Mouse (Mus musculus): Measurements from ENCODE around the gene Syt1. TPM values are rescaled to one million over a fixed set of nuclear protein-coding genes. Genes with fewer than 3 reads are reported as not detected.

The Syt1 gene
- polyA plus RNA-seq, 1 experiment from 2014 or later: 0.33 TPM

DNA sequence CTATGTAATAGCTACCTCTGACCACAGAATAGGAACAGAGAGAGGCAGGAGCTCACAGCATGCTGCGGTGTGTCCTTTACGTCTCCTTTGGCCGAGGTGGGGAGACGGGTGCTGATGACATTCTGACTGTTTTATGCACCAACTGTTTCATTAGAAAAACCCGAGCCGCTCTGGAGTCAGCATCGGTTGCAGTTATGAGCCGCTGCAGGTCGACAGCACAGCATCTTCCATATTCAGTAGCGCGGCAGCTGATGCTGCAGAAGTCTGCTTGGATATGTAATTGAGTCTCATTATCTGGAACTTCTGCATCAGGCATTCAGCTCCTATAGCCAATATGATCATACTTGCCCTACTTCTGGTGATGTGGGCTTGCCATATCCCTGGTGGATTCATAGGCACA lies 485.3 kb downstream of the Syt1 start:
- DNase-seq (ENCODE audit: low spot score) (no peak), ATAC-seq (replicated peaks; ENCODE audit: low FRiP score, low read depth) (no peak)
- TF ChIP-seq CTCF (IDR thresholded peaks at IDR 0.05; ENCODE audit: low read depth): no peak
- H3K36me3 ChIP-seq (ENCODE audit: insufficient read depth, low read length): no peaks in the 10 kb centered on the region
- H3K4me3 ChIP-seq (replicated peaks; ENCODE audit: low read depth, low read length): no peak overlapping the region
- no peak overlapping the region for H3K4me2 ChIP-seq (ENCODE audit: low read length)
- H3K27ac ChIP-seq: no peak overlapping the region
- no peak overlapping the region for H3K9ac ChIP-seq (ENCODE audit: low read depth, low read length)
- H3K4me1 ChIP-seq (replicated peaks; ENCODE audit: insufficient read depth, low read length): no peaks in the 10 kb centered on the region
- H3K9me3 ChIP-seq (replicated peaks; ENCODE audit: low read length): no peaks in the 10 kb centered on the region
- 89% methylated on average over 11 of the region's 11 CpGs for WGBS
- H3K27me3 ChIP-seq (ENCODE audit: insufficient read depth, low read length): no peaks in the 10 kb centered on the region

GRCm38 (mm10) chr10:108524306-108525029 lies 486.3 kb downstream of the Syt1 start:
- Histone ChIP-seq H3K4me3 (replicated peaks; ENCODE audit: low read depth, low read length) (no peak overlapping the region), H3K4me1 (replicated peaks; ENCODE audit: insufficient read depth, low read length) (no peaks in the 10 kb centered on the region), H3K36me3 (ENCODE audit: insufficient read depth, low read length) (no peaks in the 10 kb centered on the region), H3K27me3 (ENCODE audit: insufficient read depth, low read length) (no peaks in the 10 kb centered on the region), H3K4me2 (ENCODE audit: low read length) (no peak overlapping the region), H3K9me3 (replicated peaks; ENCODE audit: low read length) (no peaks in the 10 kb centered on the region), H3K27ac (no peak overlapping the region), H3K9ac (ENCODE audit: low read depth, low read length) (no peak overlapping the region)
- TF ChIP-seq CTCF (IDR thresholded peaks at IDR 0.05; ENCODE audit: low read depth): peak; percentile 62
- 60% methylated on average over 6 of the region's 6 CpGs for WGBS
- no peak for ATAC-seq (replicated peaks; ENCODE audit: low FRiP score, low read depth)
- DNase-seq (ENCODE audit: low spot score): peak; percentile 59

- ATAC-seq (replicated peaks; ENCODE audit: low FRiP score, low read depth) (no peak), DNase-seq (ENCODE audit: low spot score) (no peak)
- Histone ChIP-seq H3K27ac (no peak overlapping the region), H3K4me1 (replicated peaks; ENCODE audit: insufficient read depth, low read length) (no peaks in the 10 kb centered on the region), H3K4me3 (replicated peaks; ENCODE audit: low read depth, low read length) (no peak overlapping the region), H3K9ac (ENCODE audit: low read depth, low read length) (no peak overlapping the region), H3K4me2 (ENCODE audit: low read length) (no peak overlapping the region), H3K27me3 (ENCODE audit: insufficient read depth, low read length) (no peaks in the 10 kb centered on the region), H3K36me3 (ENCODE audit: insufficient read depth, low read length) (no peaks in the 10 kb centered on the region), H3K9me3 (replicated peaks; ENCODE audit: low read length) (no peaks in the 10 kb centered on the region)
- TF ChIP-seq CTCF (IDR thresholded peaks at IDR 0.05; ENCODE audit: low read depth): no peak
- 53% methylated on average over 6 of the region's 6 CpGs for WGBS
Observed at GRCm38 (mm10) chr10:108519156-108519555, 491.6 kb downstream of the Syt1 start.

DNA sequence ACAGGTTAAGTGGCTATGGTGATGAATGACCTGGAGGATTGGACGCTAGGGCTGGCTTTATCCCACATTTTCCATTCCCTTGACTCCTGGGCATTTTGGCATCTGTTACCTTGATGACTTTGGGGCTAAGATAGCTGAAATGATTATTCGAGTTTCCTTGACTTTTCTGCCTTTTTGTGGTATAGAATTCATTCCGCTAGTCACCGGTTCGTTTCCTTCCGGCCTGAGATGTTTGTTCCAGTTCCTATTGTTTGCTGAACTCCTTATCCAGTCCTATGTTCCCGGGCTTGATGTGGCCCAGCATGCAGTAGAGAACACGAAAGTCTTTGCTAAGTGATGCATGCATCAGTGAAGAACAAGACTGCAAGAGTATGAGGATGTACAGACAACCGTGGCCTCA lies 493.7 kb downstream of the Syt1 start:
- Histone ChIP-seq H3K9me3 (replicated peaks; ENCODE audit: low read length) (no peaks in the 10 kb centered on the region), H3K9ac (ENCODE audit: low read depth, low read length) (no peak overlapping the region), H3K27ac (no peak overlapping the region), H3K4me2 (ENCODE audit: low read length) (no peak overlapping the region), H3K4me3 (replicated peaks; ENCODE audit: low read depth, low read length) (no peak overlapping the region), H3K27me3 (ENCODE audit: insufficient read depth, low read length) (no peaks in the 10 kb centered on the region), H3K4me1 (replicated peaks; ENCODE audit: insufficient read depth, low read length) (no peaks in the 10 kb centered on the region), H3K36me3 (ENCODE audit: insufficient read depth, low read length) (no peaks in the 10 kb centered on the region)
- DNase-seq (ENCODE audit: low spot score): no peak
- 76% methylated on average over 9 of the region's 9 CpGs for WGBS
- no peak for TF ChIP-seq CTCF (IDR thresholded peaks at IDR 0.05; ENCODE audit: low read depth)
- no peak for ATAC-seq (replicated peaks; ENCODE audit: low FRiP score, low read depth)

- TF ChIP-seq CTCF (IDR thresholded peaks at IDR 0.05; ENCODE audit: low read depth): no peak
- ATAC-seq (replicated peaks; ENCODE audit: low FRiP score, low read depth): no peak
- no peak overlapping the region for H3K9ac ChIP-seq (ENCODE audit: low read depth, low read length)
- no peak for DNase-seq (ENCODE audit: low spot score)
- no peak overlapping the region for H3K4me3 ChIP-seq (replicated peaks; ENCODE audit: low read depth, low read length)
- no peak overlapping the region for H3K4me2 ChIP-seq (ENCODE audit: low read length)
- no peaks in the 10 kb centered on the region for H3K4me1 ChIP-seq (replicated peaks; ENCODE audit: insufficient read depth, low read length)
- 63% methylated on average over 7 of the region's 7 CpGs for WGBS
- no peaks in the 10 kb centered on the region for H3K27me3 ChIP-seq (ENCODE audit: insufficient read depth, low read length)
- H3K27ac ChIP-seq: no peak overlapping the region
- no peaks in the 10 kb centered on the region for H3K36me3 ChIP-seq (ENCODE audit: insufficient read depth, low read length)
- H3K9me3 ChIP-seq (replicated peaks; ENCODE audit: low read length): no peaks in the 10 kb centered on the region
Observed at GRCm38 (mm10) chr10:108514671-108515070, 496.1 kb downstream of the Syt1 start.

- Histone ChIP-seq H3K4me1 (replicated peaks; ENCODE audit: insufficient read depth, low read length) (no peaks in the 10 kb centered on the region), H3K4me2 (ENCODE audit: low read length) (no peak overlapping the region), H3K9me3 (replicated peaks; ENCODE audit: low read length) (no peaks in the 10 kb centered on the region), H3K27ac (no peak overlapping the region), H3K36me3 (ENCODE audit: insufficient read depth, low read length) (no peaks in the 10 kb centered on the region), H3K27me3 (ENCODE audit: insufficient read depth, low read length) (no peaks in the 10 kb centered on the region), H3K4me3 (replicated peaks; ENCODE audit: low read depth, low read length) (no peak overlapping the region), H3K9ac (ENCODE audit: low read depth, low read length) (no peak overlapping the region)
- 87% methylated on average over 3 of the region's 3 CpGs for WGBS
- DNase-seq (ENCODE audit: low spot score) (no peak), ATAC-seq (replicated peaks; ENCODE audit: low FRiP score, low read depth) (no peak)
- TF ChIP-seq CTCF (IDR thresholded peaks at IDR 0.05; ENCODE audit: low read depth): no peak
Observed at GRCm38 (mm10) chr10:108509579-108509978, 501.2 kb downstream of the Syt1 start.

DNA sequence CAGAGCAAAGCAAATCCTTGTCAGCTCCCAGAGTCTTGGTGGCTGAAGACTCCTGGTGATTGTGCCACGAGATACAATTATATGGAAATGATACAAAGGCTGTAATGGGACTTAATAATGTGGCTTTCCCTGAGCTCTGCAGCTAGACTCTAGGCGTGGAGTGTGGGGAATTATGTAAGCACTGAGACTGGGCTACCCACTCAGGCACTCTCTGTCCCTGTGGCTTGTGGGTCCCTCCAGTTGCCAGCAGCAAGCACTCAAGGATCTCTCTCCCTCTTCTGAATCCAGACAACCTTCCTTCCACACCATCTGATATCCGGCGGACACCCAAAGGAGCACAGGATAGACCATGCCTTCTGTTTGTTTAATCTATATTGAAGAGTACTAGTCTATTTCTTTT lies 503.9 kb downstream of the Syt1 start:
- Histone ChIP-seq H3K36me3 (ENCODE audit: insufficient read depth, low read length) (no peaks in the 10 kb centered on the region), H3K4me3 (replicated peaks; ENCODE audit: low read depth, low read length) (no peak overlapping the region), H3K4me2 (ENCODE audit: low read length) (no peak overlapping the region), H3K9ac (ENCODE audit: low read depth, low read length) (no peak overlapping the region), H3K27ac (no peak overlapping the region), H3K4me1 (replicated peaks; ENCODE audit: insufficient read depth, low read length) (no peaks in the 10 kb centered on the region), H3K27me3 (ENCODE audit: insufficient read depth, low read length) (no peaks in the 10 kb centered on the region), H3K9me3 (replicated peaks; ENCODE audit: low read length) (no peaks in the 10 kb centered on the region)
- 87% methylated on average over 4 of the region's 4 CpGs for WGBS
- DNase-seq (ENCODE audit: low spot score): no peak
- ATAC-seq (replicated peaks; ENCODE audit: low FRiP score, low read depth): no peak
- no peak for TF ChIP-seq CTCF (IDR thresholded peaks at IDR 0.05; ENCODE audit: low read depth)

All from kidney, postnatal 0 days (tissue).